Mouse (Mus musculus): ENCODE measurements around the gene Csde1. TPM values are rescaled to one million over a fixed set of nuclear protein-coding genes. Genes with fewer than 3 reads are reported as not detected.

The Csde1 gene
- polyA plus RNA-seq, 1 experiment from 2014 or later, result 179 TPM

DNA sequence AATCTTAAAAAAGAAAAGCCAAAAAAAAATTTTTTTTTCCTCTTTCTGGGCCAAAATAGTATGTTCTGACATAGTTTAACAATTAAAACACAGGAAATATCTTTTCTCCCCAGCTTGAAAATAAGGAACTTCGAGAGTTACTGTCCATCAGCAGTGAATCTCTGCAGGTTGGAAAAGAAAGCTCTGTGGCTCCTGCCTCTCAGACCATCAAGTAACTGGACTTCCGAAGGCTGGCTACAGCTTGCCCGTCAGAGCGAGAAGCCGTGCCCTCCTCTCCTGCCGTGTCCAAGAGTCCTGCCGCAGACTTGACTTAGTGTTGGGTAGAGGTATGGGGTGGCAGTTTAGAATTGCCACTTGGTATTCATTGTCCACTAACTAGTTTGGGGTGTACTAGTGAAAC, 18.6 kb upstream of the Csde1 start:
- Histone ChIP-seq H3K4me1 (peaks cover 7% of the 10 kb centered on the region), H3K27ac (no peak overlapping the region), H3K4me2 (no peak overlapping the region), H3K4me3 (no peak overlapping the region), H3K36me3 (peaks cover 48% of the 10 kb centered on the region), H3K27me3 (replicated peaks) (no peaks in the 10 kb centered on the region), H3K9me3 (replicated peaks) (0 out of 2 replicates have a peak, but pooled peaks cover 4% of the 10 kb centered on the region), H3K9ac (no peak overlapping the region)
- 85% methylated on average over 7 of the region's 7 CpGs for WGBS (ENCODE audit: insufficient replicate concordance)
- no peak for ATAC-seq

DNA sequence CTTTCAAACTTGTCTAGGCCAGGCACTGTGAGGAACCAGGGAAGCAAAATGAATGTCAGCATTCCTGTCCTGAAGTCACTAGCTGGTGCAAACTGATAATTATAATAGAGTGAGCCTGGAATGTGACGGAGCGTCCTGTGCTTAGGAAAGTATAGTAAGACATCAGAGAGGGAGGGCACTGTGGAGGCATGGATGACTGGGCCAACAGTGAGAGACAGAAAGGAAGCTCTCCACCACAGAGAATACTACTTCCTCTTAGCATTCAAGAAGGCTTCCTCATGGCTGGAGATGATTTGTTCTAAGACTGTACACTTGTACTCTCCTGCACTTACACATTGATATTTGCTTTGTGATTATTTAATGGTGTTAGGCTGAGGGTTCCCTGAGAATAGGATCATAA, 2.9 kb upstream of the Csde1 start:
- ATAC-seq, result no peak
- Histone ChIP-seq H3K9ac (no peak overlapping the region), H3K36me3 (0 out of 2 replicates have a peak, but pooled peaks cover 2% of the 10 kb centered on the region), H3K4me2 (no peak overlapping the region), H3K4me1 (peaks cover 22% of the 10 kb centered on the region), H3K27me3 (replicated peaks) (no peaks in the 10 kb centered on the region), H3K4me3 (no peak overlapping the region), H3K9me3 (replicated peaks) (no peaks in the 10 kb centered on the region), H3K27ac (no peak overlapping the region)
- 59% methylated on average over 2 of the region's 2 CpGs for WGBS (ENCODE audit: insufficient replicate concordance)

DNA sequence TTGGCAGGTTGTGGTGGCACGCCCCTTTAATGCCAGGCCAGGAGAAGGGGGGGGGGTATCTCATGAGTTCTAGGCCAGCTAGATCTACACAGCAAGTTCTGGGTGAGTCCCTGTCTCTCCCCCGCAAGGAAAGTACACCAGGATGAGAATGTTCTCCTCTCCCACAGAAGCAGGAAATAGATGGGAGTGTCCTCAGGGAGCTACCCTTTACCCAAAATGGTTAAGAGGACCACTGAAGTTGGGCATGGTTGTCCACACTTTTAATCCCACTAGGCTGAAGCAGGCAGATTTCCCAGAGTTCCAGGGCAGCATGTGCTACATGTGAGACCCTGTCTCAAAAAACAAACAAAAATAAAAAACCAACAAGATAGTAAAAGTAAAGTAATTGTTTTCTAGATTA, 764 bp upstream of the Csde1 start:
- H3K4me3 ChIP-seq, result peak overlapping the region; percentile 96
- H3K9ac ChIP-seq, result 0 out of 2 replicates have a peak overlapping the region, but pooled peaks have one; percentile 96
- no peaks in the 10 kb centered on the region for H3K9me3 ChIP-seq (replicated peaks)
- no peaks in the 10 kb centered on the region for H3K27me3 ChIP-seq (replicated peaks)
- H3K4me2 ChIP-seq, result peak overlapping the region; percentile 89
- H3K36me3 ChIP-seq, result 0 out of 2 replicates have a peak, but pooled peaks cover 5% of the 10 kb centered on the region
- peaks cover 37% of the 10 kb centered on the region for H3K4me1 ChIP-seq
- WGBS (ENCODE audit: insufficient replicate concordance), result 75% methylated on average over 2 of the region's 2 CpGs
- no peak for ATAC-seq
- H3K27ac ChIP-seq, result peak overlapping the region; percentile 91

DNA sequence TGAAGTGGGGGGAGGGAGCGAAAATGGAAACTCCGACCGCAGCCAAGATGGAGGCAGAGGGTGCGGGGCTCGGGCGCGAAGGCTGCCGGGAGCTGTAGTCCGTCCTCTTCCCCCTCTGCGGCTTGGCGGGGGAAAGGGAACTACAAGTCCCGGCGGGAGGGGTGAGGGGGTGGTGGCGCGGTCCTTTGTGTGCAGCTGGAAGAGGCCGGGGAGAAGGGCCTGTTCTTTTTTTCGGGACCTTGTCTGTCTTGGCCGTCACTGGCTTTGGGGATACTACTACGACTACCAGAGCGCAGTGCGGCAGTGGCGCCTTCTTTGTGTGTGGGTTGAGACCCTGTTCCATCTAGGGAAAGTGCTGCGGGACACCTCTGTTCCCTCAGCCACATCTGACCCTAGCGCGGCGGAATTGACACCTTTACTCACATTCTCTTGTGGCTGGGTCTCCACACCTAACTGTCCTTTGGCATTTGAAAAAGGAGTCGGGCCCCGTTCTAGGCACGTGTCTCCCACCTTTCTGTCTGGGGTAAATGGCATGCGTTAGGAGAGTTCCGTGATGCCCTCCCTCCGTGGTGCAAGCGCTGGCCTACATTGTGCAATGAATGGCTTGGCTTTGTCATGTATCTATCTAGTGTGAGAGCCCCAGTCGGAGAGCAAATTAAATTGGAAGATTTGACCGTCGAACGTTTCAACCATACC, 865 bp downstream of the Csde1 start:
- Histone ChIP-seq H3K9ac (peak overlapping the region; percentile 96), H3K4me2 (peak overlapping the region; percentile 89), H3K27me3 (replicated peaks) (no peaks in the 10 kb centered on the region), H3K9me3 (replicated peaks) (no peaks in the 10 kb centered on the region), H3K4me3 (peak overlapping the region; percentile 96), H3K4me1 (peaks cover 52% of the 10 kb centered on the region), H3K36me3 (0 out of 2 replicates have a peak, but pooled peaks cover 9% of the 10 kb centered on the region), H3K27ac (peak overlapping the region; percentile 91)
- under 1% methylated on average over 35 of the region's 37 CpGs for WGBS (ENCODE audit: insufficient replicate concordance)
- ATAC-seq, result peak; percentile 88

DNA sequence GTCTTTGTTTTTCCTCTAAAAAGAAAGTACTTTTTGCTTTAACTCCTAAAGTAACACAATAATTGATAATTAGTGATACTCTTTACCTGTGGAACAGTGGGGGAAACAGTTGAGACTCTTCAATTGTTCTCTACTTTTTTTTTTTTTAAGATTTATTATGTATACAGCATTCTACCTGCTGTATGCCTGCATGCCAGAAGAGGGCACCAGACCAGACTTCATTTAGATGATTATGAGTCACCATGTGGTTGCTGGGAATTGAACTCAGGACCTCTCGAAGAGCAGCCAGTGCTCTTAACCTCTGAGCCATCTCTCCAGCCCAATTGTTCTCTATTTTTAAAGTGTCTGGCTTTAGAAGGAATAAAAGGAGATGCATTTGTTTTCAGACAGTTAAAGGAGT, 5.9 kb downstream of the Csde1 start:
- no peak for ATAC-seq
- peaks cover 53% of the 10 kb centered on the region for H3K36me3 ChIP-seq
- no peak overlapping the region for H3K4me2 ChIP-seq
- no peak overlapping the region for H3K4me3 ChIP-seq
- peaks cover 50% of the 10 kb centered on the region for H3K4me1 ChIP-seq
- H3K27me3 ChIP-seq (replicated peaks), result no peaks in the 10 kb centered on the region
- 66% methylated on average over 1 of the region's 1 CpGs for WGBS (ENCODE audit: insufficient replicate concordance)
- no peaks in the 10 kb centered on the region for H3K9me3 ChIP-seq (replicated peaks)
- H3K27ac ChIP-seq, result no peak overlapping the region
- no peak overlapping the region for H3K9ac ChIP-seq

DNA sequence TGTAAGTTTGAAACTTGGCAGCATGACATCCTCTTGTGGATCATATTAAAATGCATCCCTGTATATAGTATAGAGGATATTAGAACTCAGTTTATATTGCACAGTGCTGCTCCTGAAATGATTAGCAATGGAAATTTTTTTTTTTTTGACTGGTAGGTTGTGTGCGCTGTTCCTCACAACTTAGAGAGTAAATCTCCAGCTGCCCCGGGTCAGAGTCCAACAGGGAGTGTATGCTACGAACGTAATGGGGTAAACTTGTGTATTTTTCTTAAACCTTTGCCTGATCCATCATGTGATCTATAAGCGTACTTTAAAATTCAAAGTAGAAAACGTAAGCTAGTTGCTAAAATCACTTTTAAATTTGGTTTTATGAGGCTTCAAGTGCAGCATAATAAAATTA, 20.1 kb downstream of the Csde1 start:
- Histone ChIP-seq H3K9me3 (replicated peaks) (no peaks in the 10 kb centered on the region), H3K4me1 (no peaks in the 10 kb centered on the region), H3K36me3 (peaks cover 78% of the 10 kb centered on the region), H3K4me3 (no peak overlapping the region), H3K4me2 (no peak overlapping the region), H3K9ac (no peak overlapping the region), H3K27me3 (replicated peaks) (no peaks in the 10 kb centered on the region), H3K27ac (no peak overlapping the region)
- no peak for ATAC-seq
- 84% methylated on average over 6 of the region's 6 CpGs for WGBS (ENCODE audit: insufficient replicate concordance)

DNA sequence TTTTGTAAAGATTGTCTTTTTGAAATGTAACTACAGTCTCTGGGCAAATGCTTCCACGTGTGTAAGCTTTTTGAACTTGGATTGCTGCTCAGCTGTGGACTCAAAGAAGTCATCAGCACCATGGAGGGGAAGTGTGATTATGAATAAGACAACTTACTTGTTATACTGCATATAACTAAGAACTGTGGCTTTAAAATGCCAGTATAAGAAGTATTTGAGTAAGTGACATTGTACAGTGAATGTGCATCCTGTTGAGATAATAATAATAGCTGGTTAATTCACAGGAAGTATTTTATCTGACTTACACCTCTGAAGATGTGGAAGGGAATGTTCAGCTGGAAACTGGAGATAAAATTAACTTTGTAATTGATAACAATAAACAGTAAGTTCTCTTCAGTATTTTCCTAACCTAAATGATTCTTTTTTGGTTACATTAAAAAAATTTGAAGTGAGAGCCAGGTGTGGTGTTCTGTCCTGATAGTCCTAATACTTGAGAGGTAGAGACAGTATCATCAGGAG, 20.7 kb downstream of the Csde1 start:
- Histone ChIP-seq H3K4me3 (no peak overlapping the region), H3K27ac (no peak overlapping the region), H3K27me3 (replicated peaks) (no peaks in the 10 kb centered on the region), H3K9ac (no peak overlapping the region), H3K36me3 (peaks cover 83% of the 10 kb centered on the region), H3K9me3 (replicated peaks) (no peaks in the 10 kb centered on the region), H3K4me2 (no peak overlapping the region), H3K4me1 (no peaks in the 10 kb centered on the region)
- WGBS (ENCODE audit: insufficient replicate concordance), result 71% methylated on average over 1 of the region's 1 CpGs
- ATAC-seq, result no peak

DNA sequence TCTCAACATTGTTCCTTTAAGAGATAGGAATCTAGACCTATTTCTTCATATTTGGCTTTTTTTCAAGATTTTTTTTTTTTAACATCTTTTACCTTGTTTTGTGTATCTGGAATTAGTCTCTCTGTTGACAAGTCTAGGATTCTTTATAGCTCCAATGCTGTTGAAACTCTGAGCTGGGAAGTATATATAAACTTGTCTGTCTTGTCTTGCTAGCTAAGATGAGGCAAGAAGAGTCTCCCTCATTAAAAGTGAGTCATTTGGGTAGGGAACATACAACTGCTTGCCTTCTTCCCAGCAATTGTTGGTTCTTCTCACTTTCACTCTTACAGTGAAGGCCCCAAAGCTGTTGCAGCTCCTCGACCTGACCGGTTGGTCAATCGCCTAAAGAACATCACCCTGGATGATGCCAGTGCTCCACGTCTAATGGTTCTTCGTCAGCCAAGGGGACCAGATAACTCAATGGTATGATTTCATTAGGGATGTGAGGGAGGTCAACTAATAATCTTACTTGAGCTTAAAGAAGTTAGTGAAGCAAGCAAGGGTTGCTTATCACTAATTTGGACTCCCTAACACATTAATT, 35.9 kb downstream of the Csde1 start:
- ATAC-seq, result no peak
- H3K27me3 ChIP-seq (replicated peaks), result no peaks in the 10 kb centered on the region
- H3K36me3 ChIP-seq, result peaks cover 69% of the 10 kb centered on the region
- H3K4me2 ChIP-seq, result no peak overlapping the region
- H3K4me1 ChIP-seq, result peaks cover 12% of the 10 kb centered on the region
- no peak overlapping the region for H3K4me3 ChIP-seq
- 85% methylated on average over 5 of the region's 5 CpGs for WGBS (ENCODE audit: insufficient replicate concordance)
- no peak overlapping the region for H3K27ac ChIP-seq
- H3K9me3 ChIP-seq (replicated peaks), result no peaks in the 10 kb centered on the region
- no peak overlapping the region for H3K9ac ChIP-seq

DNA sequence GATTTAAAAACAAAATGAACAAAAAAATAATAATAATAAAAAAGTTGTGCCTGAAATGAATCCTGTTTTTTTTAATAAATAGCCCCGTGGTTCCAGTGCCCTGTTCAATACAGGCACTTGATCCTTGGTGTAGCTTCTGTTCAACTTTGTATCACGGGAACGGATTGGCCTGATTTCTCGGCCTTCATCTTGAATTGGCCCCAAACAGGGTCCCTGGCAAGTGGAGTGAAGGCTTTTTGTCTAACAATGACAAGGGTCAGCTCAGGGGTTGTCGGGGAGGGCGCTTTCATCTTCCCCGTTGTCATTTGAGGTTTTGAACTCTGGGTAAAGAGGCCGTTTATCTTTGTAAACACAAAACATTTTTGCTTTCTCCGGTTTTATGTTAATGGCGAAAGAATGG, 37.5 kb downstream of the Csde1 start:
- H3K27ac ChIP-seq, result peak overlapping the region; percentile 71
- peaks cover 69% of the 10 kb centered on the region for H3K36me3 ChIP-seq
- WGBS (ENCODE audit: insufficient replicate concordance), result 7% methylated on average over 10 of the region's 10 CpGs

DNA sequence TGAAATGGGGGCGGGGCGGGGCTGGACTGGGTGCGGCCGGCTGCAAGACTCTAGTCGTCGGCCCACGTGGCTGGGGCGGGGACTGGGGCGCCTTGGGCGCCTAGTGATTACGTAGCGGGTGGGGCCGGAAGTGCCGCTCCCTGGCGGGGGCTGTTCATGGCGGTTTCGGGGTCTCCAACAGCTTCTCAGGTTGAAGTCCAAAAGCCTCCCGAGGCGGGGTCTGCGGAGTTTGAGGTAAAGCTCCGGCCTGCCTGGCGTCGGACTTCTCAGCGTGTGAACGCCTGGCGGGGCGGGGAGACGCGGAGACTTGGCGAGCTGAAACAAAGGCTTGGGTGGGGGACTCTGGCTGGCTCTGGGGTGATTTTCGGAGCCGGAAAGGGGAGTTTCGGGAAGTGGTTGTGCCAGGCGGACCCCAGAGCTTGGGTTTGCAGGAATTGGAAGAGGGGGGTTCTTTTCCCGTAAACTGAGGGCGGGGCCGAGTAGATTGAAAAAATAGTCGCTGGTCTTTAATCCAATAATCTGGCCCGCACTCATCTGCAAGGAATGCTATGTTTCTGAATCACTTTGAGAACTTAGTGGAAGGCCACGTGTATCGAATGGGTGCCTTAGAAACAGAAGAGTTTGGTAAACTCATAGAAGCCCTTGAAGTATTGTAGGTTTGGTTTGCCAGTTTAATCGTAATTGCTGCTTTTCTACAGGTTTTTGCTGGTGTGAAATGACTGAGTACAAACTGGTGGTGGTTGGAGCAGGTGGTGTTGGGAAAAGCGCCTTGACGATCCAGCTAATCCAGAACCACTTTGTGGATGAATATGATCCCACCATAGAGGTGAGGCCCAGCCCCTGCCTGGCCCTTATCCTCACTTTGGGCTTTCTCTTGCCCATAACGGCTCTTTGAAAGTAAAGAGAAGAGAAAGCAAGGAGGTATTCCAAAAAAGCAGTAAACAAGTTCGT, 38.3 kb downstream of the Csde1 start, which contains the start of gene Nras:
Gene Nras (plus strand): TSS at position 79 of the 951 bp plus-strand sequence.
- Histone ChIP-seq H3K9ac (peak within 1 kb of the TSS; percentile 79), H3K27me3 (replicated peaks) (no peaks in the 10 kb centered on the region), H3K36me3 (peaks cover 70% of the 10 kb centered on the region), H3K9me3 (replicated peaks) (no peaks in the 10 kb centered on the region), H3K27ac (peak within 1 kb of the TSS; percentile 86), H3K4me3 (peak within 1 kb of the TSS; percentile 90), H3K4me2 (peak within 1 kb of the TSS; percentile 84), H3K4me1 (peaks cover 12% of the 10 kb centered on the region)
- ATAC-seq, result peak; percentile 94
- 2% methylated on average over 46 of the region's 46 CpGs for WGBS (ENCODE audit: insufficient replicate concordance)

More for the DNA sequence above, 37.5 kb downstream of the Csde1 start:
- Histone ChIP-seq H3K9ac (peak overlapping the region; percentile 58), H3K4me2 (peak overlapping the region; percentile 84), H3K27me3 (replicated peaks) (no peaks in the 10 kb centered on the region), H3K4me3 (peak overlapping the region; percentile 90), H3K4me1 (peaks cover 12% of the 10 kb centered on the region), H3K9me3 (replicated peaks) (no peaks in the 10 kb centered on the region)
- peak; percentile 58 for ATAC-seq

DNA sequence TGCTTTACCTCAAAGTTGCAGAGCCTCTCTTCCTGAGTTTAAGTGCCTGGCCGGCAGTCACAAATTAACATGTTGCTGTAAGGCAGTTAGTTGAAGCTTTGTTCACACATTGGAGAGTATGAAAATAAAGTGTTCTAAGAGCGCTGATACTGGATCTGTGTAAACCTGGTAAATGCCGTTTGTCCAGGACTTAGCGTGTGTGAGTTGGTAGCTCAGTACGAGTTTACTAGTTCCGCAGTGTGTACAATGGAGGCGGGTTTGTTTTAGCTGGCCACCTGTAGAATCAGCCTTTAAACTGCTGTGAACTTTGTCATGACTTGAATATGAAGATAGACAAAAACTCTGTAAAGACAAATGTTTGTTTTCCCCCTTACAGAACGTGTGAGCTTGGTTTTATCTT, 46.7 kb downstream of the Csde1 start:
- no peaks in the 10 kb centered on the region for H3K27me3 ChIP-seq (replicated peaks)
- no peak overlapping the region for H3K9ac ChIP-seq
- no peaks in the 10 kb centered on the region for H3K4me1 ChIP-seq
- WGBS (ENCODE audit: insufficient replicate concordance), result 85% methylated on average over 8 of the region's 8 CpGs
- H3K27ac ChIP-seq, result no peak overlapping the region
- no peak overlapping the region for H3K4me3 ChIP-seq
- no peak for ATAC-seq
- H3K9me3 ChIP-seq (replicated peaks), result no peaks in the 10 kb centered on the region
- no peak overlapping the region for H3K4me2 ChIP-seq
- H3K36me3 ChIP-seq, result peaks cover 72% of the 10 kb centered on the region

Measured in liver, embryonic 12.5 days (tissue).